Mouse (Mus musculus): Measurements from ENCODE around the gene Pip5k1c. TPM values are rescaled to one million over a fixed set of nuclear protein-coding genes. Genes with fewer than 3 reads are reported as not detected.

Pip5k1c gene
- polyA plus RNA-seq, 1 experiment, result 935 TPM

- TF ChIP-seq POLR2A (IDR thresholded peaks at IDR 0.05; ENCODE audit: insufficient read depth, low read depth, low read length), result no peak
- TF ChIP-seq CTCF (IDR thresholded peaks at IDR 0.05; ENCODE audit: insufficient read depth, low read depth, low read length), result no peak
- 36% methylated on average over 28 of the region's 28 CpGs for WGBS
- Histone ChIP-seq H3K4me3 (ENCODE audit: insufficient read depth, low read depth, low read length) (no peak overlapping the region), H3K4me1 (ENCODE audit: control insufficient read depth, insufficient read depth, low read length) (peaks cover 31% of the 10 kb centered on the region), H3K27ac (ENCODE audit: insufficient read depth, low read depth, low read length) (no peak overlapping the region)
These were observed 71.9 kb downstream of the Pip5k1c start for GRCm38 (mm10) chr10:81364666-81365065.

- H3K4me3 ChIP-seq (ENCODE audit: insufficient read depth, low read depth, low read length), result no peak overlapping the region
- H3K4me1 ChIP-seq (ENCODE audit: control insufficient read depth, insufficient read depth, low read length), result peaks cover 27% of the 10 kb centered on the region
- TF ChIP-seq CTCF (IDR thresholded peaks at IDR 0.05; ENCODE audit: insufficient read depth, low read depth, low read length) (no peak), POLR2A (IDR thresholded peaks at IDR 0.05; ENCODE audit: insufficient read depth, low read depth, low read length) (no peak)
- WGBS, result 56% methylated on average over 4 of the region's 4 CpGs
- H3K27ac ChIP-seq (ENCODE audit: insufficient read depth, low read depth, low read length), result no peak overlapping the region
These were observed 72.3 kb downstream of the Pip5k1c start for GRCm38 (mm10) chr10:81365073-81365472.

GRCm38 (mm10) chr10:81365672-81366476 lies 73.1 kb downstream of the Pip5k1c start, which contains the start of gene 4930404N11Rik:
4930404N11Rik (minus strand) TSS chr10:81365816.
- TF ChIP-seq CTCF (IDR thresholded peaks at IDR 0.05; ENCODE audit: insufficient read depth, low read depth, low read length), result no peak
- TF ChIP-seq POLR2A (IDR thresholded peaks at IDR 0.05; ENCODE audit: insufficient read depth, low read depth, low read length), result no peak
- Histone ChIP-seq H3K4me1 (ENCODE audit: control insufficient read depth, insufficient read depth, low read length) (peaks cover 22% of the 10 kb centered on the region), H3K4me3 (ENCODE audit: insufficient read depth, low read depth, low read length) (no peak within 1 kb of the TSS), H3K27ac (ENCODE audit: insufficient read depth, low read depth, low read length) (no peak within 1 kb of the TSS)
- WGBS, result 38% methylated on average over 12 of the region's 12 CpGs

- no peak overlapping the region for H3K27ac ChIP-seq (ENCODE audit: insufficient read depth, low read depth, low read length)
- TF ChIP-seq POLR2A (IDR thresholded peaks at IDR 0.05; ENCODE audit: insufficient read depth, low read depth, low read length), result no peak
- TF ChIP-seq CTCF (IDR thresholded peaks at IDR 0.05; ENCODE audit: insufficient read depth, low read depth, low read length), result no peak
- H3K4me1 ChIP-seq (ENCODE audit: control insufficient read depth, insufficient read depth, low read length), result peaks cover 18% of the 10 kb centered on the region
- no peak overlapping the region for H3K4me3 ChIP-seq (ENCODE audit: insufficient read depth, low read depth, low read length)
- 67% methylated on average over 6 of the region's 6 CpGs for WGBS
These were observed 73.9 kb downstream of the Pip5k1c start for GRCm38 (mm10) chr10:81366477-81367206.

GRCm38 (mm10) chr10:81367207-81367495 lies 74.4 kb downstream of the Pip5k1c start:
- Histone ChIP-seq H3K4me1 (ENCODE audit: control insufficient read depth, insufficient read depth, low read length) (peaks cover 18% of the 10 kb centered on the region), H3K4me3 (ENCODE audit: insufficient read depth, low read depth, low read length) (no peak overlapping the region), H3K27ac (ENCODE audit: insufficient read depth, low read depth, low read length) (no peak overlapping the region)
- 72% methylated on average over 6 of the region's 6 CpGs for WGBS
- TF ChIP-seq CTCF (IDR thresholded peaks at IDR 0.05; ENCODE audit: insufficient read depth, low read depth, low read length) (no peak), POLR2A (IDR thresholded peaks at IDR 0.05; ENCODE audit: insufficient read depth, low read depth, low read length) (no peak)

Other genes with a start within 250 kb of the Pip5k1c start
- gene Sgta, start 232.8 kb upstream of the Pip5k1c start, polyA plus RNA-seq (2012; ENCODE audit: insufficient read depth, insufficient read length, low replicate concordance, missing spikeins), result not detected in 2 replicates
- gene Thop1, start 222.9 kb upstream of the Pip5k1c start, polyA plus RNA-seq (2012; ENCODE audit: insufficient read depth, insufficient read length, low replicate concordance, missing spikeins), result not detected in 2 replicates
- gene Creb3l3, start 194.1 kb upstream of the Pip5k1c start, polyA plus RNA-seq (2012; ENCODE audit: insufficient read depth, insufficient read length, low replicate concordance, missing spikeins), result not detected in 2 replicates
- gene Map2k2, start 187.0 kb upstream of the Pip5k1c start, polyA plus RNA-seq (2012; ENCODE audit: insufficient read depth, insufficient read length, low replicate concordance, missing spikeins), result not detected in 2 replicates
- gene Zbtb7a, start 157.7 kb upstream of the Pip5k1c start, polyA plus RNA-seq (2012; ENCODE audit: insufficient read depth, insufficient read length, low replicate concordance, missing spikeins), result 77.0 TPM in 1 of 2 replicates, not detected in the other
- gene Pias4, start 125.0 kb upstream of the Pip5k1c start, polyA plus RNA-seq (2012; ENCODE audit: insufficient read depth, insufficient read length, low replicate concordance, missing spikeins), result not detected in 2 replicates
- 423 and 2,167 TPM in 2 replicates for gene Eef2, start 116.3 kb upstream of the Pip5k1c start, polyA plus RNA-seq (2012; ENCODE audit: insufficient read depth, insufficient read length, low replicate concordance, missing spikeins)
- gene Dapk3, start 110.0 kb upstream of the Pip5k1c start, polyA plus RNA-seq (2012; ENCODE audit: insufficient read depth, insufficient read length, low replicate concordance, missing spikeins), result not detected in 2 replicates
- gene 4930442H23Rik, start 109.1 kb upstream of the Pip5k1c start, polyA plus RNA-seq (2012; ENCODE audit: insufficient read depth, insufficient read length, low replicate concordance, missing spikeins), result not detected in 2 replicates
- gene Nmrk2, start 90.9 kb upstream of the Pip5k1c start, polyA plus RNA-seq (2012; ENCODE audit: insufficient read depth, insufficient read length, low replicate concordance, missing spikeins), result not detected in 2 replicates
- gene Atcay, start 62.1 kb upstream of the Pip5k1c start, polyA plus RNA-seq (2012; ENCODE audit: insufficient read depth, insufficient read length, low replicate concordance, missing spikeins), result not detected in 2 replicates
- not detected in 2 replicates for gene Zfr2, start 59.8 kb upstream of the Pip5k1c start, polyA plus RNA-seq (2012; ENCODE audit: insufficient read depth, insufficient read length, low replicate concordance, missing spikeins)
- not detected in 2 replicates for gene Matk, start 40.0 kb upstream of the Pip5k1c start, polyA plus RNA-seq (2012; ENCODE audit: insufficient read depth, insufficient read length, low replicate concordance, missing spikeins)
- not detected in 2 replicates for gene Mrpl54, start 26.0 kb upstream of the Pip5k1c start, polyA plus RNA-seq (2012; ENCODE audit: insufficient read depth, insufficient read length, low replicate concordance, missing spikeins)
- gene Apba3, start 26.0 kb upstream of the Pip5k1c start, polyA plus RNA-seq (2012; ENCODE audit: insufficient read depth, insufficient read length, low replicate concordance, missing spikeins), result not detected in 2 replicates
- gene Tjp3, start 1.4 kb upstream of the Pip5k1c start, polyA plus RNA-seq (2012; ENCODE audit: insufficient read depth, insufficient read length, low replicate concordance, missing spikeins), result not detected in 2 replicates
- gene Cactin, start 28.1 kb downstream of the Pip5k1c start, polyA plus RNA-seq (2012; ENCODE audit: insufficient read depth, insufficient read length, low replicate concordance, missing spikeins), result not detected in 2 replicates
- not detected in 2 replicates for gene Tbxa2r, start 35.8 kb downstream of the Pip5k1c start, polyA plus RNA-seq (2012; ENCODE audit: insufficient read depth, insufficient read length, low replicate concordance, missing spikeins)
- not detected in 2 replicates for gene Gipc3, start 50.3 kb downstream of the Pip5k1c start, polyA plus RNA-seq (2012; ENCODE audit: insufficient read depth, insufficient read length, low replicate concordance, missing spikeins)
- not detected in 2 replicates for gene Hmg20b, start 57.5 kb downstream of the Pip5k1c start, polyA plus RNA-seq (2012; ENCODE audit: insufficient read depth, insufficient read length, low replicate concordance, missing spikeins)
- not detected in 2 replicates for gene Mfsd12, start 64.5 kb downstream of the Pip5k1c start, polyA plus RNA-seq (2012; ENCODE audit: insufficient read depth, insufficient read length, low replicate concordance, missing spikeins)
- gene 4930404N11Rik, start 72.9 kb downstream of the Pip5k1c start, polyA plus RNA-seq (2012; ENCODE audit: insufficient read depth, insufficient read length, low replicate concordance, missing spikeins), result not detected in 2 replicates
- not detected in 2 replicates for gene Fzr1, start 85.6 kb downstream of the Pip5k1c start, polyA plus RNA-seq (2012; ENCODE audit: insufficient read depth, insufficient read length, low replicate concordance, missing spikeins)
- not detected in 2 replicates for gene Dohh, start 91.5 kb downstream of the Pip5k1c start, polyA plus RNA-seq (2012; ENCODE audit: insufficient read depth, insufficient read length, low replicate concordance, missing spikeins)
- not detected in 2 replicates for gene Gm48551, start 91.5 kb downstream of the Pip5k1c start, polyA plus RNA-seq (2012; ENCODE audit: insufficient read depth, insufficient read length, low replicate concordance, missing spikeins)
- gene Gm48552, start 96.0 kb downstream of the Pip5k1c start, polyA plus RNA-seq (2012; ENCODE audit: insufficient read depth, insufficient read length, low replicate concordance, missing spikeins), result not detected in 2 replicates
- not detected in 2 replicates for gene Smim24, start 100.1 kb downstream of the Pip5k1c start, polyA plus RNA-seq (2012; ENCODE audit: insufficient read depth, insufficient read length, low replicate concordance, missing spikeins)
- not detected in 2 replicates for gene Nfic, start 162.7 kb downstream of the Pip5k1c start, polyA plus RNA-seq (2012; ENCODE audit: insufficient read depth, insufficient read length, low replicate concordance, missing spikeins)
- not detected in 2 replicates for gene Celf5, start 189.7 kb downstream of the Pip5k1c start, polyA plus RNA-seq (2012; ENCODE audit: insufficient read depth, insufficient read length, low replicate concordance, missing spikeins)
- 181 TPM in 1 of 2 replicates, not detected in the other for gene Ncln, start 203.4 kb downstream of the Pip5k1c start, polyA plus RNA-seq (2012; ENCODE audit: insufficient read depth, insufficient read length, low replicate concordance, missing spikeins)
- gene S1pr4, start 207.2 kb downstream of the Pip5k1c start, polyA plus RNA-seq (2012; ENCODE audit: insufficient read depth, insufficient read length, low replicate concordance, missing spikeins), result not detected in 2 replicates
- gene Gna15, start 231.3 kb downstream of the Pip5k1c start, polyA plus RNA-seq (2012; ENCODE audit: insufficient read depth, insufficient read length, low replicate concordance, missing spikeins), result not detected in 2 replicates

Data from olfactory bulb, adult 2 months (tissue).